Mouse (Mus musculus): ENCODE data around the gene Cwc22. TPM values are rescaled to one million over a fixed set of nuclear protein-coding genes. Genes with fewer than 3 reads are reported as not detected.

Cwc22 gene
- polyA plus RNA-seq (2016; fragmentation: Nextera tagmentation; extraction: Ambion mirVana): 29.6 and 33.0 TPM in 2 replicates

- peak within 1 kb of the TSS; percentile 88 for H3K9ac ChIP-seq
- H3K4me1 ChIP-seq: peaks cover 8% of the 10 kb centered on the region; the same call in 1 of the 2 replicates
- no peaks in the 10 kb centered on the region for H3K27me3 ChIP-seq (replicated peaks)
- under 1% methylated on average over 55 of the region's 55 CpGs for WGBS
- H3K4me2 ChIP-seq (replicated peaks): peak within 1 kb of the TSS; percentile 84
- ATAC-seq (ENCODE audit: low FRiP score, low read depth): peak; percentile 94
- no peak within 1 kb of the TSS for H3K27ac ChIP-seq
- peak within 1 kb of the TSS; percentile 78 for H3K4me3 ChIP-seq
- no peaks in the 10 kb centered on the region for H3K36me3 ChIP-seq
- no peaks in the 10 kb centered on the region for H3K9me3 ChIP-seq
Measured at GRCm38 (mm10) chr2:77945596-77946485, at the start of gene Cwc22. Cwc22 (minus strand) TSS chr2:77946375.

GRCm38 (mm10) chr2:77993727-77994401 lies 47.7 kb upstream of the Cwc22 start:
- no peak overlapping the region for H3K9ac ChIP-seq
- WGBS: 73% methylated on average over 4 of the region's 4 CpGs
- no peaks in the 10 kb centered on the region for H3K9me3 ChIP-seq
- H3K36me3 ChIP-seq: no peaks in the 10 kb centered on the region
- no peak overlapping the region for H3K4me2 ChIP-seq (replicated peaks)
- H3K4me1 ChIP-seq: no peaks in the 10 kb centered on the region
- H3K27me3 ChIP-seq (replicated peaks): no peaks in the 10 kb centered on the region
- no peak overlapping the region for H3K4me3 ChIP-seq
- no peak overlapping the region for H3K27ac ChIP-seq
- ATAC-seq (ENCODE audit: low FRiP score, low read depth): no peak

- no peaks in the 10 kb centered on the region for H3K4me1 ChIP-seq
- no peak overlapping the region for H3K9ac ChIP-seq
- 82% methylated on average over 3 of the region's 3 CpGs for WGBS
- H3K27me3 ChIP-seq (replicated peaks): no peaks in the 10 kb centered on the region
- H3K4me3 ChIP-seq: no peak overlapping the region
- no peak for ATAC-seq (ENCODE audit: low FRiP score, low read depth)
- no peaks in the 10 kb centered on the region for H3K36me3 ChIP-seq
- no peak overlapping the region for H3K4me2 ChIP-seq (replicated peaks)
- H3K9me3 ChIP-seq: no peaks in the 10 kb centered on the region
- no peak overlapping the region for H3K27ac ChIP-seq
Measured at GRCm38 (mm10) chr2:77992951-77993604, 46.9 kb upstream of the Cwc22 start.

GRCm38 (mm10) chr2:77990820-77991219 lies 44.6 kb upstream of the Cwc22 start:
- 67% methylated on average over 2 of the region's 2 CpGs for WGBS
- no peak overlapping the region for H3K4me2 ChIP-seq (replicated peaks)
- no peak overlapping the region for H3K9ac ChIP-seq
- H3K9me3 ChIP-seq: no peaks in the 10 kb centered on the region
- no peak overlapping the region for H3K27ac ChIP-seq
- no peak for ATAC-seq (ENCODE audit: low FRiP score, low read depth)
- no peaks in the 10 kb centered on the region for H3K4me1 ChIP-seq
- no peak overlapping the region for H3K4me3 ChIP-seq
- no peaks in the 10 kb centered on the region for H3K27me3 ChIP-seq (replicated peaks)
- no peaks in the 10 kb centered on the region for H3K36me3 ChIP-seq

- no peaks in the 10 kb centered on the region for H3K9me3 ChIP-seq
- no peak overlapping the region for H3K27ac ChIP-seq
- ATAC-seq (ENCODE audit: low FRiP score, low read depth): no peak
- no peak overlapping the region for H3K9ac ChIP-seq
- no peak overlapping the region for H3K4me3 ChIP-seq
- no peaks in the 10 kb centered on the region for H3K27me3 ChIP-seq (replicated peaks)
- no peak overlapping the region for H3K4me2 ChIP-seq (replicated peaks)
- no peaks in the 10 kb centered on the region for H3K36me3 ChIP-seq
- H3K4me1 ChIP-seq: no peaks in the 10 kb centered on the region
Measured at GRCm38 (mm10) chr2:77990121-77990520, 43.9 kb upstream of the Cwc22 start.

- 65% methylated on average over 1 of the region's 1 CpGs for WGBS
Measured at GRCm38 (mm10) chr2:77989390-77989789, 43.2 kb upstream of the Cwc22 start.

GRCm38 (mm10) chr2:77985991-77986730 lies 40.0 kb upstream of the Cwc22 start:
- 0 out of 2 replicates have a peak, but pooled peaks cover 3% of the 10 kb centered on the region for H3K9me3 ChIP-seq
- H3K4me3 ChIP-seq: no peak overlapping the region
- no peak overlapping the region for H3K9ac ChIP-seq
- no peaks in the 10 kb centered on the region for H3K36me3 ChIP-seq
- H3K4me1 ChIP-seq: no peaks in the 10 kb centered on the region
- 79% methylated on average over 2 of the region's 2 CpGs for WGBS
- H3K4me2 ChIP-seq (replicated peaks): no peak overlapping the region
- H3K27me3 ChIP-seq (replicated peaks): no peaks in the 10 kb centered on the region
- H3K27ac ChIP-seq: no peak overlapping the region
- ATAC-seq (ENCODE audit: low FRiP score, low read depth): no peak

More at GRCm38 (mm10) chr2:77989390-77989789, 43.2 kb upstream of the Cwc22 start:
- no peaks in the 10 kb centered on the region for H3K9me3 ChIP-seq
- no peak for ATAC-seq (ENCODE audit: low FRiP score, low read depth)
- no peak overlapping the region for H3K4me3 ChIP-seq
- H3K27ac ChIP-seq: no peak overlapping the region
- no peak overlapping the region for H3K9ac ChIP-seq
- no peak overlapping the region for H3K4me2 ChIP-seq (replicated peaks)
- H3K36me3 ChIP-seq: no peaks in the 10 kb centered on the region
- H3K27me3 ChIP-seq (replicated peaks): no peaks in the 10 kb centered on the region
- H3K4me1 ChIP-seq: no peaks in the 10 kb centered on the region

GRCm38 (mm10) chr2:77984209-77984608 lies 38.0 kb upstream of the Cwc22 start:
- Histone ChIP-seq H3K27me3 (replicated peaks) (no peaks in the 10 kb centered on the region), H3K4me2 (replicated peaks) (no peak overlapping the region), H3K4me3 (no peak overlapping the region), H3K36me3 (no peaks in the 10 kb centered on the region), H3K9ac (no peak overlapping the region), H3K9me3 (0 out of 2 replicates have a peak, but pooled peaks cover 3% of the 10 kb centered on the region), H3K4me1 (no peaks in the 10 kb centered on the region), H3K27ac (no peak overlapping the region)
- WGBS: 80% methylated on average over 4 of the region's 4 CpGs
- no peak for ATAC-seq (ENCODE audit: low FRiP score, low read depth)

- Histone ChIP-seq H3K4me3 (no peak overlapping the region), H3K9ac (no peak overlapping the region), H3K27ac (no peak overlapping the region), H3K36me3 (no peaks in the 10 kb centered on the region), H3K4me2 (replicated peaks) (no peak overlapping the region), H3K27me3 (replicated peaks) (no peaks in the 10 kb centered on the region), H3K4me1 (no peaks in the 10 kb centered on the region), H3K9me3 (0 out of 2 replicates have a peak, but pooled peaks cover 3% of the 10 kb centered on the region)
- ATAC-seq (ENCODE audit: low FRiP score, low read depth): no peak
- WGBS: 91% methylated on average over 4 of the region's 4 CpGs
Measured at GRCm38 (mm10) chr2:77981826-77982225, 35.7 kb upstream of the Cwc22 start.

- Histone ChIP-seq H3K4me3 (no peak overlapping the region), H3K36me3 (no peaks in the 10 kb centered on the region), H3K4me2 (replicated peaks) (no peak overlapping the region), H3K4me1 (no peaks in the 10 kb centered on the region), H3K27ac (no peak overlapping the region), H3K9ac (no peak overlapping the region), H3K27me3 (replicated peaks) (no peaks in the 10 kb centered on the region), H3K9me3 (0 out of 2 replicates have a peak, but pooled peaks cover 3% of the 10 kb centered on the region)
- WGBS: 89% methylated on average over 5 of the region's 5 CpGs
- ATAC-seq (ENCODE audit: low FRiP score, low read depth): no peak
Measured at GRCm38 (mm10) chr2:77980696-77981095, 34.5 kb upstream of the Cwc22 start.

GRCm38 (mm10) chr2:77979519-77979918 lies 33.3 kb upstream of the Cwc22 start:
- no peaks in the 10 kb centered on the region for H3K36me3 ChIP-seq
- no peak overlapping the region for H3K9ac ChIP-seq
- 0 out of 2 replicates have a peak, but pooled peaks cover 3% of the 10 kb centered on the region for H3K9me3 ChIP-seq
- H3K27me3 ChIP-seq (replicated peaks): no peaks in the 10 kb centered on the region
- WGBS: 87% methylated on average over 2 of the region's 2 CpGs
- H3K27ac ChIP-seq: no peak overlapping the region
- H3K4me3 ChIP-seq: no peak overlapping the region
- H3K4me1 ChIP-seq: no peaks in the 10 kb centered on the region
- no peak for ATAC-seq (ENCODE audit: low FRiP score, low read depth)
- no peak overlapping the region for H3K4me2 ChIP-seq (replicated peaks)
